Mouse (Mus musculus): ENCODE measurements around the gene Mgat3.

DNA sequence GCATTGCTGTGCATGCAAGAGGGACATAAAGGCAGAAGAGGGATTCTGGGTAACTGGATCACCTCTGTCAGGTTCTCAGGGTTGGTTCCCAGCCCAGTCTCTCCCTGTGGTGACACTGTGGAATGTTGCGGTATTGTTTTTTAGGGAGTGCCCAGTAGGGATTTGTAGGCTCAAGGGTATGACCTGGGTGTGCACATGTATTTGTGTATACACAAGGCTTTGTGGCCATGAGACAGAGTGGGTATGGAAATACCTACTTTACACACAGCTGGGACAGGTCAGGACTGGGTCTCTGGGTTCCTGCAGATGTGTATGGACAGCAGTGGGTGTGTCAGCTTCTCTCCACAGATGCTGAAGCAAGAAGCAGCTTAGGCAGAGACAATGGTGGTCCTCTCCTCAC is 4.0 kb upstream of the Mgat3 start:
- TF ChIP-seq CTCF (IDR thresholded peaks at IDR 0.05; ENCODE audit: borderline replicate concordance, extremely low read depth, insufficient read depth, insufficient read length) (no peak), POLR2A (IDR thresholded peaks at IDR 0.05; ENCODE audit: borderline replicate concordance, extremely low read depth, insufficient read depth, insufficient read length, poor library complexity, severe bottlenecking) (no peak)
